In genomic region chr1:37368125-37368524, GRCm38 (mm10) we compare ENCODE assay signal across 12 mouse cellular contexts.
DNase-seq lines count a peak whose midpoint lies in the region.
"Had no signal": no experiment of that assay in that cellular context is flagged by ENCODE, and none has a peak within 500 bp of the region (broad histone marks: within the 10 kb centered on the region; RNA-seq: fewer than 3 reads in every experiment).

No protein-coding gene starts in this region.

- intact Hi-C loops in gastrocnemius, postnatal 36 days (cut with DNase I) = no loop called here

- DNase-seq in layer of hippocampus, adult 11-12 months (ENCODE audit: low spot score) = peak; percentile 79
- no peak for DNase-seq in layer of hippocampus, adult 9-10 months (ENCODE audit: low spot score)
- peak; percentile 71 to 72 for DNase-seq in cerebellum, postnatal 36 days
- peak; percentile 66 to 74 for DNase-seq in layer of hippocampus, postnatal 36 days
- peak; percentile 80 to 82 for DNase-seq in right cerebral cortex, postnatal 36 days (ENCODE audit: low spot score in 2 of 2)
- no peak for DNase-seq in gastrocnemius, postnatal 36 days
- DNase-seq in adrenal gland, adult 18-20 months (ENCODE audit: low spot score in 2 of 2) = no peak
- DNase-seq in neural tube, embryonic 10.5 days (ENCODE audit: extremely low spot score, low spot score) = no peak
- DNase-seq: gastrocnemius, adult 2 months; kidney, adult 11 months; lung, postnatal 10 days; thymus, adult 2 months had no signal

Comparison
In these comparisons a context has a peak if more than half of its experiments do, and no peak if none do; other contexts are left out.
1. DNase-seq: peak in layer of hippocampus, adult 11-12 months (single experiment), cerebellum, postnatal 36 days (2 of 2), layer of hippocampus, postnatal 36 days (2 of 2) and right cerebral cortex, postnatal 36 days (2 of 2); none in layer of hippocampus, adult 9-10 months (single experiment), gastrocnemius, postnatal 36 days (0 of 2), adrenal gland, adult 18-20 months (0 of 2) and neural tube, embryonic 10.5 days (single experiment).